Mouse (Mus musculus): ENCODE data around the gene Map4k5. TPM values are rescaled to one million over a fixed set of nuclear protein-coding genes. Genes with fewer than 3 reads are reported as not detected.

Gene Map4k5
- polyA plus RNA-seq, 1 experiment from 2014 or later: 36.7 TPM

- no peak overlapping the region for H3K4me2 ChIP-seq
- H3K9ac ChIP-seq: no peak overlapping the region
- H3K9me3 ChIP-seq: no peaks in the 10 kb centered on the region
- H3K36me3 ChIP-seq (replicated peaks): no peaks in the 10 kb centered on the region
- H3K27ac ChIP-seq: no peak overlapping the region
- H3K4me3 ChIP-seq (replicated peaks): no peak overlapping the region
- 93% methylated on average over 5 of the region's 5 CpGs for WGBS
- no peak for ATAC-seq (ENCODE audit: low FRiP score)
- no peaks in the 10 kb centered on the region for H3K27me3 ChIP-seq
- peaks cover 22% of the 10 kb centered on the region for H3K4me1 ChIP-seq
Measured at GRCm38 (mm10) chr12:69884053-69884452, 8.9 kb downstream of the Map4k5 start.

- 26% methylated on average over 10 of the region's 10 CpGs for WGBS
- no peak overlapping the region for H3K9ac ChIP-seq
- H3K4me3 ChIP-seq (replicated peaks): no peak overlapping the region
- H3K9me3 ChIP-seq: no peaks in the 10 kb centered on the region
- peaks cover 22% of the 10 kb centered on the region for H3K4me1 ChIP-seq
- no peaks in the 10 kb centered on the region for H3K36me3 ChIP-seq (replicated peaks)
- H3K4me2 ChIP-seq: no peak overlapping the region
- no peaks in the 10 kb centered on the region for H3K27me3 ChIP-seq
- no peak for ATAC-seq (ENCODE audit: low FRiP score)
- no peak overlapping the region for H3K27ac ChIP-seq
Measured at GRCm38 (mm10) chr12:69881198-69881905, 11.6 kb downstream of the Map4k5 start.

DNA sequence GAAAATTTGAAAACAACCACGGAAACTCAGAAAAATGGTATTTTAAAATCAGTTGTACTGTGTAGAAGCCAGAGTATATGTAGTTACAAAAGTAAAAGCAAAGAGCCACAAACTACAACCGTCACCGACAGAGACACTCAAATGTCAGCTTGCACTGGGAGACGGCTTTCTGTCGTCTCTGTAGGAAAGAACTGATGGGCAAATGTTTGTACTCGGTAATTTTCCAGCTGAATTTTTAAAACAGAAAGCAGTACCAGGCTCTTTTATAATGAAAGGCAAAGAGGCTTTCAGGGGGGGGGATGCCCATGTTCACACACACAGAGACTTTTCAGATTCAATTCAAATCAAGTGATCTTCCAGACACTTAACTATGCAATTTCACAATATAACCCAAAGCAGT lies 13.3 kb downstream of the Map4k5 start:
- no peak for ATAC-seq (ENCODE audit: low FRiP score)
- WGBS: 12% methylated on average over 6 of the region's 6 CpGs

DNA sequence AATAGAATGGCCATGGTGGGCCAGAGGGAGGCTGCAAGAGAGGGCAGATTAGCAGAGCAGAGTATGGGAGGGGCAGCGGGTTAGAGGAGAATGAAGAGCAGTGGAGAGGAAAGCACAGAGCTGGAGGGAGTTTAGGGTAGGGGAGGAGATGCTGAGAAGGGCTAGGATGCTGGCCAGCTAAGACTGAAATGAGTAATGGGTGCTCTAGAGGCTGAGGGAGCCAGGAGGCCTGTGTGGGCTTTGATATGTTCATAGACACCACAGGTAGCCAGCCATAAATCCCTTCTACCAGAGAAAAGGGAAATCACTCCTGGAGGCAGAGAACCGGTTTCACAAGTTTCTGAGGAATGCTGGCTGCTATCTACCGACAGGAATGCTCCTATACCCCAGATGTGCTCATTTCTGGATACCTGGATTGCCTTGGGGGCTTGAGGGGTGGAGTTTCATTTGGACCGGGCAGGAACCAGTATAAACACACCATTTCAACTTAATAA lies 13.8 kb downstream of the Map4k5 start:
- peak; percentile 58; the same call in 1 of the 2 replicates for ATAC-seq (ENCODE audit: low FRiP score)

More for the DNA sequence above, 13.3 kb downstream of the Map4k5 start:
- Histone ChIP-seq H3K4me1 (peaks cover 22% of the 10 kb centered on the region), H3K27me3 (no peaks in the 10 kb centered on the region), H3K27ac (0 out of 2 replicates have a peak overlapping the region, but pooled peaks have one; percentile 10), H3K9ac (no peak overlapping the region), H3K4me2 (no peak overlapping the region), H3K9me3 (no peaks in the 10 kb centered on the region), H3K36me3 (replicated peaks) (no peaks in the 10 kb centered on the region), H3K4me3 (replicated peaks) (no peak overlapping the region)

DNA sequence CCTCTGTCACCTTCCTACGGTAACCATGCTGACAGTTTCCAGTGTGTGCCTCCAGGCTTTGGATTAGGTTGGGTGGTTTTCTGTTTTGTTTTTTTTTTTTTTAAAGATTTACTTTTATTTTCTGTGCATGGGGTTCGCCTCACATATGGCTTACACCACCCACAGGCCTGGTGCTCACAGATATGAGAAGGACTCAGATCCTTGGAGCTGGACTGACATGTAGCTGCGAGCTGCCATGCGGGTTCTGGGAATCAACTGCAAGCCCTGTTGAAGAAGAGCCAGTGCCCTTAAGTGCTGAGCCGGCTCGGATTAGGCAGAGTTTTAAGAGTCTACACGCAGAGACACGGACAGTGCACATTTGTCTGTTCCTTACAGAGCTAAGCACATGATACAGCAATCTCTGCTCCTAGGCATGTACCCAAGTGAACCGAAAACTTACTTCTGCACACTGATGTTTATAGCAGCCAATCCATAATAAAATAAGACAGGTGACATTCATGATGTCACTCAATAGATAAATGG lies 15.1 kb downstream of the Map4k5 start:
- Histone ChIP-seq H3K36me3 (replicated peaks) (no peaks in the 10 kb centered on the region), H3K4me1 (peaks cover 22% of the 10 kb centered on the region), H3K9me3 (no peaks in the 10 kb centered on the region), H3K27ac (no peak overlapping the region), H3K4me3 (replicated peaks) (no peak overlapping the region), H3K27me3 (no peaks in the 10 kb centered on the region), H3K4me2 (no peak overlapping the region), H3K9ac (no peak overlapping the region)
- no peak for ATAC-seq (ENCODE audit: low FRiP score)
- 92% methylated on average over 9 of the region's 9 CpGs for WGBS

More for the DNA sequence above, 13.8 kb downstream of the Map4k5 start:
- Histone ChIP-seq H3K4me3 (replicated peaks) (no peak overlapping the region), H3K9me3 (no peaks in the 10 kb centered on the region), H3K36me3 (replicated peaks) (no peaks in the 10 kb centered on the region), H3K4me2 (no peak overlapping the region), H3K9ac (no peak overlapping the region), H3K27me3 (no peaks in the 10 kb centered on the region), H3K4me1 (peaks cover 22% of the 10 kb centered on the region), H3K27ac (no peak overlapping the region)
- WGBS: 5% methylated on average over 4 of the region's 4 CpGs

DNA sequence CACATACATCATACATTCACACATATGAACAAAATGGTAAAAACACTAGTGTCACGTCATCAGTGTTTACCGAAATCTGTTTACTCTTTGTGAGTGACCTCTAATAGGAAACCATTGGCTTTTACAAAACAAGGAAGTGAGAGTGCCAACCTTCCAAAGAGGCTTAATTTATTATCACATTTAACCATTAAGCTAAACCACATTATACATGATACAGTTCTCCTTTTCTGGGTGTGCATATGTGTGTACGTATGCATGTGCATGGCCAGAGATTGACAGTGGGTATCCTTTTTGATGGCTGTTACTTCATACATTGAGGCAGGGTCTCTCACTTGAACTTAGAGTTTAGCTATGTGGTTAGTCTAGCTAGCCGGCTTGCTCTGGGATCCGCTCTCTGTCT lies 21.4 kb downstream of the Map4k5 start:
- H3K27me3 ChIP-seq: no peaks in the 10 kb centered on the region
- 96% methylated on average over 5 of the region's 5 CpGs for WGBS

GRCm38 (mm10) chr12:69867338-69867737 lies 25.7 kb downstream of the Map4k5 start:
- 0 out of 2 replicates have a peak, but pooled peaks cover 3% of the 10 kb centered on the region for H3K4me1 ChIP-seq
- H3K27me3 ChIP-seq: no peaks in the 10 kb centered on the region
- no peaks in the 10 kb centered on the region for H3K9me3 ChIP-seq
- no peak overlapping the region for H3K9ac ChIP-seq
- peaks cover 5% of the 10 kb centered on the region for H3K36me3 ChIP-seq (replicated peaks)
- H3K27ac ChIP-seq: no peak overlapping the region
- no peak for ATAC-seq (ENCODE audit: low FRiP score)
- H3K4me3 ChIP-seq (replicated peaks): no peak overlapping the region
- H3K4me2 ChIP-seq: no peak overlapping the region
- WGBS: 89% methylated on average over 5 of the region's 5 CpGs

More for the DNA sequence above, 21.4 kb downstream of the Map4k5 start:
- Histone ChIP-seq H3K9me3 (no peaks in the 10 kb centered on the region), H3K36me3 (replicated peaks) (no peaks in the 10 kb centered on the region; the same call in 1 of the 2 replicates), H3K4me2 (no peak overlapping the region), H3K4me3 (replicated peaks) (no peak overlapping the region), H3K9ac (no peak overlapping the region), H3K4me1 (no peaks in the 10 kb centered on the region), H3K27ac (no peak overlapping the region)
- ATAC-seq (ENCODE audit: low FRiP score): no peak

GRCm38 (mm10) chr12:69864164-69864692 lies 28.8 kb downstream of the Map4k5 start:
- Histone ChIP-seq H3K9me3 (no peaks in the 10 kb centered on the region), H3K27me3 (no peaks in the 10 kb centered on the region), H3K4me3 (replicated peaks) (no peak overlapping the region), H3K36me3 (replicated peaks) (peaks cover 5% of the 10 kb centered on the region), H3K4me1 (0 out of 2 replicates have a peak, but pooled peaks cover 3% of the 10 kb centered on the region), H3K27ac (no peak overlapping the region), H3K9ac (no peak overlapping the region), H3K4me2 (no peak overlapping the region)
- ATAC-seq (ENCODE audit: low FRiP score): no peak
- 56% methylated on average over 4 of the region's 4 CpGs for WGBS

- ATAC-seq (ENCODE audit: low FRiP score): no peak
- no peak overlapping the region for H3K9ac ChIP-seq
- no peak overlapping the region for H3K4me2 ChIP-seq
- WGBS: 82% methylated on average over 5 of the region's 5 CpGs
- H3K4me3 ChIP-seq (replicated peaks): no peak overlapping the region
- no peaks in the 10 kb centered on the region for H3K27me3 ChIP-seq
- H3K36me3 ChIP-seq (replicated peaks): peaks cover 5% of the 10 kb centered on the region
- H3K9me3 ChIP-seq: no peaks in the 10 kb centered on the region
- no peak overlapping the region for H3K27ac ChIP-seq
- H3K4me1 ChIP-seq: 0 out of 2 replicates have a peak, but pooled peaks cover 3% of the 10 kb centered on the region
Measured at GRCm38 (mm10) chr12:69863505-69863904, 29.5 kb downstream of the Map4k5 start.

- Histone ChIP-seq H3K27me3 (no peaks in the 10 kb centered on the region), H3K9me3 (no peaks in the 10 kb centered on the region), H3K36me3 (replicated peaks) (peaks cover 2% of the 10 kb centered on the region; the same call in 1 of the 2 replicates), H3K4me1 (no peaks in the 10 kb centered on the region), H3K4me3 (replicated peaks) (no peak overlapping the region), H3K9ac (no peak overlapping the region), H3K4me2 (no peak overlapping the region), H3K27ac (no peak overlapping the region)
- ATAC-seq (ENCODE audit: low FRiP score): no peak
- WGBS: 93% methylated on average over 4 of the region's 4 CpGs
Measured at GRCm38 (mm10) chr12:69858847-69859246, 34.2 kb downstream of the Map4k5 start.

DNA sequence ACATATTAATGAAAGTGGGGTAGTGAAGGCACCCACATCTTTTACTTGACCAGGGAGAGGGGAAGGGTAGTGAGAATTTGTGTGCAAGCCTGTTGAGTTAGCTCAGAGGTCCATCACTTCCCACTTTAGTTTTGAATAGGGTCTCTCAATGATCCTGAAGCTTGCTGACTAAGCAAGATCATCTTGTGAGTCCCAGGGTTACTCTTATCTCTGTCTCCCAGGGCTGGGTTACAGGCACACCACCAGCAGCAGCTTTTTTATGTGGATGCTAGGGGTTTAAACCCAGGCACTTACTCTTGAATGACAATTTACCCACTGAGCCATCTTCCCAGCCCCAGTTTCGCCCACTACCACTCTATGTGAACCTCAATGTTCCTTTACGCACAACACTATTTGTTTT lies 35.4 kb downstream of the Map4k5 start:
- H3K4me3 ChIP-seq (replicated peaks): no peak overlapping the region
- no peaks in the 10 kb centered on the region for H3K27me3 ChIP-seq
- H3K9ac ChIP-seq: no peak overlapping the region
- no peaks in the 10 kb centered on the region for H3K4me1 ChIP-seq
- no peak for ATAC-seq (ENCODE audit: low FRiP score)
- 0 out of 2 replicates have a peak, but pooled peaks cover 2% of the 10 kb centered on the region for H3K36me3 ChIP-seq (replicated peaks)
- H3K9me3 ChIP-seq: no peaks in the 10 kb centered on the region
- no peak overlapping the region for H3K4me2 ChIP-seq
- WGBS: 100% methylated on average over 2 of the region's 2 CpGs
- H3K27ac ChIP-seq: no peak overlapping the region

- no peaks in the 10 kb centered on the region for H3K27me3 ChIP-seq
- H3K9me3 ChIP-seq: no peaks in the 10 kb centered on the region
- H3K4me2 ChIP-seq: no peak overlapping the region
- H3K4me1 ChIP-seq: no peaks in the 10 kb centered on the region
- H3K27ac ChIP-seq: no peak overlapping the region
- WGBS: 98% methylated on average over 10 of the region's 10 CpGs
- H3K4me3 ChIP-seq (replicated peaks): no peak overlapping the region
- H3K36me3 ChIP-seq (replicated peaks): peaks cover 8% of the 10 kb centered on the region; the same call in 1 of the 2 replicates
- ATAC-seq (ENCODE audit: low FRiP score): no peak
- H3K9ac ChIP-seq: no peak overlapping the region
Measured at GRCm38 (mm10) chr12:69856398-69856797, 36.6 kb downstream of the Map4k5 start.

Measured in forebrain, embryonic 12.5 days (tissue).